7 mouse cellular contexts compared by ENCODE assay signal in the genomic region with DNA sequence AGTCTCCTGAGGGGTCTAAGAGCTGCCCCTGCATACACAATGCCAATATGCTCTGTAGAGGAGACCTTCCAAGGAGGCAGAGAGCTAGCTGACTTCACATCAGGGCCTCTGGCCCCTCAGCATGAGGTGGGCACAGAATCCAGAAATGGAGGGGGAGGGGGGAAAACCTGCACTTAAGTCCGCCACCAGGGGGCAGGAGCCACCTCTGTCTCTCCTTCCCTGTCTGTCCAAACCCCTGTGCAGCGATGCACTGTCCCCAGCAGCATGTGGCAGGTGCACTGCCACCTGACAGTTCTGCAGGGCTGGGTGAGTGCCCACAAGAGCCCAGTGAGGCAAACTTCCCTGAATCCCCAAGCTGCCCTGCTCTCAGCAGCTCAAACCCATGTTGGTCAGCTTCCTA. TPM values are rescaled to one million over a fixed set of nuclear protein-coding genes. Genes with fewer than 3 reads are reported as not detected.
DNase-seq lines count a peak whose midpoint lies in the region; ATAC-seq and TF ChIP-seq lines count a peak whose summit lies in the region.

No protein-coding gene starts in this region.

- 6% methylated on average over 2 of the region's 2 CpGs for WGBS in kidney, embryonic 14.5 days
- WGBS in lung, embryonic 15.5 days = 10% methylated on average over 2 of the region's 2 CpGs

- no peaks in the 10 kb centered on the region for H3K4me1 ChIP-seq in testis, adult 2 months (ENCODE audit: control insufficient read depth, insufficient read depth, low read length)
- H3K4me1 ChIP-seq in embryonic fibroblast, embryonic 13.5 days (ENCODE audit: control insufficient read depth, insufficient read depth, low read length) = no peaks in the 10 kb centered on the region
- no peaks in the 10 kb centered on the region for H3K4me1 ChIP-seq in kidney, embryonic 14.5 days (ENCODE audit: control insufficient read depth, insufficient read depth, low read length)
- H3K4me1 ChIP-seq in lung, embryonic 15.5 days = no peaks in the 10 kb centered on the region

- no peak overlapping the region for H3K9ac ChIP-seq in kidney, embryonic 14.5 days (ENCODE audit: low read depth, low read length)
- no peak overlapping the region for H3K9ac ChIP-seq in lung, embryonic 15.5 days

- no peaks in the 10 kb centered on the region for H3K27me3 ChIP-seq in testis, adult 2 months (ENCODE audit: control insufficient read depth, insufficient read depth, low read length)
- H3K27me3 ChIP-seq in kidney, embryonic 14.5 days (ENCODE audit: control insufficient read depth, insufficient read depth, low read length) = no peaks in the 10 kb centered on the region
- no peaks in the 10 kb centered on the region for H3K27me3 ChIP-seq in lung, embryonic 15.5 days

- H3K36me3 ChIP-seq in testis, adult 2 months (ENCODE audit: control insufficient read depth, insufficient read depth, low read length) = no peaks in the 10 kb centered on the region
- no peaks in the 10 kb centered on the region for H3K36me3 ChIP-seq in kidney, embryonic 14.5 days (ENCODE audit: control insufficient read depth, insufficient read depth, low read length)
- no peaks in the 10 kb centered on the region for H3K36me3 ChIP-seq in lung, embryonic 15.5 days

- no peak overlapping the region for H3K4me2 ChIP-seq in kidney, embryonic 14.5 days (replicated peaks; ENCODE audit: low read depth, low read length)
- no peak overlapping the region for H3K4me2 ChIP-seq in lung, embryonic 15.5 days

- H3K9me3 ChIP-seq in kidney, embryonic 14.5 days (ENCODE audit: control insufficient read depth, low read length) = no peaks in the 10 kb centered on the region
- H3K9me3 ChIP-seq in lung, embryonic 15.5 days = no peaks in the 10 kb centered on the region

- no peak overlapping the region for H3K4me3 ChIP-seq in testis, adult 2 months (ENCODE audit: control insufficient read depth, low read depth, low read length)
- no peak overlapping the region for H3K4me3 ChIP-seq in embryonic fibroblast, embryonic 13.5 days (ENCODE audit: insufficient read depth, low read length)
- H3K4me3 ChIP-seq in kidney, embryonic 14.5 days (ENCODE audit: low read length) = no peak overlapping the region
- H3K4me3 ChIP-seq in lung, embryonic 15.5 days = no peak overlapping the region

- DNase-seq in testis, postnatal 14 days (ENCODE audit: low spot score) = no peak
- DNase-seq in right cerebral cortex, adult 2 months (ENCODE audit: low spot score in 2 of 2) = peak; percentile 29 to 42

- ATAC-seq in activated CD4-positive, CD25-positive, alpha-beta regulatory T cell, adult 4 months = peak; percentile 40
- peak; percentile 60; the same call in 1 of the 2 replicates for ATAC-seq in kidney, embryonic 14.5 days (ENCODE audit: low FRiP score, low TSS enrichment)
- peak; percentile 39; the same call in 1 of the 2 replicates for ATAC-seq in lung, embryonic 15.5 days (ENCODE audit: borderline replicate concordance, extremely low read depth, low FRiP score, low TSS enrichment)

- TF ChIP-seq POLR2A in testis, adult 2 months (IDR thresholded peaks at IDR 0.05; ENCODE audit: control insufficient read depth, low read depth, low read length) = no peak
- TF ChIP-seq POLR2A in embryonic fibroblast, embryonic 13.5 days (IDR thresholded peaks at IDR 0.05; ENCODE audit: low read depth, low read length) = no peak

- H3K27ac ChIP-seq in testis, adult 2 months (ENCODE audit: control insufficient read depth, insufficient read depth, low read depth, low read length) = no peak overlapping the region
- H3K27ac ChIP-seq in embryonic fibroblast, embryonic 13.5 days (ENCODE audit: insufficient read depth, low read length) = no peak overlapping the region
- H3K27ac ChIP-seq in kidney, embryonic 14.5 days (ENCODE audit: low read depth, low read length) = no peak overlapping the region
- H3K27ac ChIP-seq in lung, embryonic 15.5 days = no peak overlapping the region

- TF ChIP-seq CTCF in testis, adult 2 months (IDR thresholded peaks at IDR 0.05; ENCODE audit: control insufficient read depth, insufficient read depth, insufficient replicate concordance, low read depth, low read length) = peak; percentile 63
- peak; percentile 74 for TF ChIP-seq CTCF in embryonic fibroblast, embryonic 13.5 days (IDR thresholded peaks at IDR 0.05; ENCODE audit: borderline replicate concordance, insufficient read depth, low read length)

RNA-seq across cellular contexts. Expression of a gene that starts 39.0 kb away (rescaled TPM):
- polyA plus RNA-seq in testis, adult 2 months (2012; rRNA removed) = 32.3 and 34.3 TPM in 2 replicates
- 1 to 10 TPM; 1.1 to 2.0 TPM for polyA plus RNA-seq in activated CD4-positive, CD25-positive, alpha-beta regulatory T cell, adult 4 months (2017; shearing (Covaris generic))
- polyA plus RNA-seq in embryonic fibroblast, embryonic 13.5 days (2011; ENCODE audit: insufficient read length, low read depth, missing spikeins) = not detected in 2 replicates
- polyA plus RNA-seq in kidney, embryonic 14.5 days (2014; fragmentation: Nextera tagmentation; extraction: Ambion mirVana) = 0.21 and 0.95 TPM in 2 replicates
- polyA plus RNA-seq in lung, embryonic 15.5 days (2015; fragmentation: Nextera tagmentation; extraction: Ambion mirVana) = 0.55 and 0.78 TPM in 2 replicates

RNA-seq across cellular contexts. Expression of a gene that starts 39.3 kb away (rescaled TPM):
- 6.7 and 7.2 TPM in 2 replicates for polyA plus RNA-seq in testis, adult 2 months (2012; rRNA removed)
- polyA plus RNA-seq in activated CD4-positive, CD25-positive, alpha-beta regulatory T cell, adult 4 months (2017; shearing (Covaris generic)) = 10 to 100 TPM; 56.3 to 76.7 TPM
- polyA plus RNA-seq in embryonic fibroblast, embryonic 13.5 days (2011; ENCODE audit: insufficient read length, low read depth, missing spikeins) = 30.0 and 38.6 TPM in 2 replicates
- 64.4 and 77.5 TPM in 2 replicates for polyA plus RNA-seq in kidney, embryonic 14.5 days (2014; fragmentation: Nextera tagmentation; extraction: Ambion mirVana)
- polyA plus RNA-seq in lung, embryonic 15.5 days (2015; fragmentation: Nextera tagmentation; extraction: Ambion mirVana) = 48.4 and 57.3 TPM in 2 replicates

Comparison
In these comparisons a context has a peak if more than half of its experiments do, and no peak if none do; other contexts are left out.
1. RNA of a gene that starts 39.0 kb away (polyA plus RNA-seq): 32.3 to 34.3 TPM in testis, adult 2 months; 1.1 to 2.0 TPM in activated CD4-positive, CD25-positive, alpha-beta regulatory T cell, adult 4 months, 0.21 to 0.95 TPM in kidney, embryonic 14.5 days, 0.55 to 0.78 TPM in lung, embryonic 15.5 days and not detected in embryonic fibroblast, embryonic 13.5 days; every median in the first group is over 10 times any median in the second.
2. Peak in every context shown above with its lines, with median percentiles within 50 percentile points of each other: ATAC-seq.